Mouse (Mus musculus) ovary, postnatal 10 days (tissue): ENCODE results near the gene Lmo4.

ENCODE experiments used
- DNase-seq: peaks from one replicate; pipeline ENCODE4 v3.0.0; 2022; ENCODE audit warnings: low spot score

Lmo4 gene

DNA sequence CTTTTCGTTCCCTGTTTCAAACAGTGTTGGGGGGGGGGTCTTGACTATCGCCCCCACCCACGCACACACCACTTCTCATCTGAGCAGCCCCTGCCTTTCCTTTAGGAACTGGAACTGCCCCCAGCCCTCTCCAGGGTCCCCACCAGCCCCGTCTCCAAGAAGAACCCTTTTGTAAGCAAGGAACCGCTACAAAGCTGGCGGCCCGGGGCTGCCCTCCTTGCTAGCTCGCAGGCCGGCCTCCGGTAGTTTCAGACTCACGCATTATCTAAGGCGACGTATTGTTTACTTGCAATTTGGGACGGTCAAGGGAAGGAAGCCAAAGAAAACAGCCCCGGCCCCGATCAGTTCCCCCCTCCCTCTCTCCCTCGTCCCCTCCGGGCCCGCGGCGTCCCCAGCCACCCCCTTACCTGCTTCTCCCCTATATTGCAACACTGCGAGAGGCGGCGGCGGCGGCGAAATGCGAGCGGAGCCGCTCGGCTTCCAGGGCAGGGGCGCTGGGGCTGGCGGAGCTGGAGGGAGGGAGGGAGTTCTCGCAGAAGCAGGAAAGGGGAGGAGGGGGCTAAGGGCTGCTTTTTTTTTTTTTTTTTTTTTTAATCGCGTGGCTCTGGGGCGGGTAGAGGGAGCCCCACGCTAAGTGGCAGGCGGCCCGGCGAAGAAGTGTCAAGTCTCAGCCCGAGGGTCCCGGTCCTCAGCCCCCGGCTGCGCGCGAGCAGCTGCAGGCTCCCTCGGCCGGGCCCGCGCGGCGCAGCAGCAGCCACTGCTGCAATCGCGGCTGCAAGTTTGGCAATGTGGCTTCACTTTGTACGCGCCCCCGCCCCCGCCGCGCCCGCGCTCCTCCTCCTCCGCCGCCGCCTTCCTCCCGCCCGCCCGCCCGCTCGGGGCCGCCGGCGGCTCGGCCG lies at the start of gene Lmo4:
Lmo4 (minus strand) TSS at position 808 of the 899 bp plus-strand sequence.
- peak; percentile 73 for DNase-seq

- no peak for DNase-seq
Observed at GRCm38 (mm10) chr3:144254281-144254680, 49.3 kb upstream of the Lmo4 start.

DNA sequence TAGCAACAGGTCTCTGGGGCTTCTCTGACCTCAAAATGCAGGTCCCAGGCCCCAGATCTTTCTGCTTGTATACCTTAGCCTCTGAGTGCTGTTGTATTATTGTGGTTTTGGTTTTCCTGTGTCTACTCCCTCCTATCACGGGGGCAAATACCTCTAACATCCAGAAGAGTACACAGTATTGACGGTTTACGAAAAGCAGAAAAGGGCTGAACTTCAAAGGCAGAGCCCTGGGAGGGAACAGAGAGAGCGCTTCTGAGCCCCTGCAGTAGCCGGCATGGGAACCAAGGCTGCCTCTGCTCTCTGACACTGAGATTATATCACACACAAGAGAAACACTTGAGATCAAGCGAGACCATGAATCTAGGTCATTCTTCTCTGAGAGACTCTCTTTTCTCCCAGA lies 48.0 kb upstream of the Lmo4 start:
- no peak for DNase-seq

DNA sequence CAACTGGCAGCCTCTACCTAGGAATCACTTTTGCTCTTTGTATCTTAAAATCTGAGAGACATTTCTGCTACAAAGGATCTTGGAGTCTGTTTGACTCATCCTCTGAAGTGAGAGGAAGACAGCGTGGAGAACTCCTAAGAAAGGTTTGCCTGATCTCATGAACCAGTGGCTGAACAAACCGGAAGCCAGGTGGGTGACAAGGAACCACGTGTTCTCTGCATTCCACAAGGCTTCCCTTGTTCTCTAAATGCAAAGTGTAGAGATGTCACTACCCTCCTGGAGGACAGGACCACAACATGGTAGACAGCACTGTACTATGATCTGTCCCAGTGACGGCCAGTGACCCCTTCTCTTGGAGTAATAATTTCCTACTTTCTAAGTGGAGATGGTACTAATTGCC lies 47.1 kb upstream of the Lmo4 start:
- no peak for DNase-seq

GRCm38 (mm10) chr3:144242025-144242673 lies 37.1 kb upstream of the Lmo4 start:
- DNase-seq = peak; percentile 24

DNA sequence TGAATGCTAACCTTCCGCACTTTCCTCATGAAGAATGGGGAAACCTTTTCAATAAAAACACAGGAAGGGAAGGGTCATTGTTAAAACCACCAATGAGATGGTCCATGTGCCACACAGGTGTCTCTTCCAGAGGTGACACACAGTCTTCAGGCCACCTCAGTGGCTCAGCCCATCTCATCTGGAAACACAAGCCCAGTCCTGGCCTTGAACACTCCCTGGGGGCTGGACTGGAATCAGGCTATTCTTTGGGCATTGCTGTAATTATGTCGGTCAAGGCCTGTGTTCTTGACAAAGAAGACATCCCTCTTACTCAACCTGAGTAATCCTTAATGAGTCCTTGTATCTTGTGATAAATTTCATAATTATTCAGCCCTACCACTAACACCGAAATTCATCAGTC lies 36.1 kb upstream of the Lmo4 start:
- no peak for DNase-seq

- DNase-seq = no peak
Observed at GRCm38 (mm10) chr3:144238482-144238881, 33.5 kb upstream of the Lmo4 start.

DNA sequence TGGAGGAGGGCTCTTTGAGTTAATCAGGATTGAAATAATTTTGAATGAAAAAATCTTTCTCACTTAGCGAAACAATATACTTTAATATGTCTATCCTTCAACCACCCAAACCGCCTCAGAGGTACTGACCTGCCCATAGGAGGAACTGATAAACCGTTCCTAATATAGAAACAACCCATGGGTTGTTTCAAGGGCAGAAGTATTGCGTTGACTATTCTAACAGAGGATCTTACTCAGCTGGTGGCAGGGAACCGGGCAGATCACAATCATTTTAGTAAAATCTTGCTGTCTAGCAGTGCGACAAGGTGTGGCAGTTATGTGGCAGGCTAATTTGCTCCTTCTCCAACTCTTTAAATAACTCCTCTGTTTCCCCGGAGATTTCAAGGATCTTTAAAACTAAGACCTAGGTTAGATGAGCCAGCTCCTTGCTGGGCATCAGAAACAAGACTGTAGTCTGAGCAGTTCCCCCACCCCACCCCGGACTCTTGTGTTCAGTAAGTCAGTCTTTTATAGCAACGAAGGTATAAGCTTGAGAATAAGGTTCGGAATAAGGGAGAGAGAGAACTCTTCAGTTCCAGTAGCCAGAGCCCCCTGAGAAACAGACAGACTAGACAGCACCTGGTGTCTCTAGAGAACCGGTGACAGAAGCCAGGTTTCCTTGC lies 27.5 kb upstream of the Lmo4 start:
- DNase-seq = no peak

DNA sequence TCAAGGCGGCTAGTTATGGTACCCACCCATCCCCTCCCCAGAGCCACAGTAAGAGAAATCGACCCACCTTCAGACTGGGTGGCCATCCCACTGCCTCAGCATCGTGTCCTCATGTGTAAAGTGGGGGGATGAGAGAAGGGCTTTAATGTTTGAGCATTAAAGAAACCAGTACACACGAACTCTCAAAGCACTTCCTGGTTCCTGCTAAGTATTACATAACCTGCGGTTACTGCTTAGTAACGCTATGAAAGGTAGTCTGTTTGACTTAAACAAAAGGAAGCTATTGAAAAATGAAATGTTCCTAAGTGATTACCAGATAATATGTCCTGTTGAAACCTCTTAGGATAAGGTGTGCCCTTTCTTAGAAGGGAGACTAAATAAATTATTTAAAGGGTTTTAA lies 26.9 kb upstream of the Lmo4 start:
- no peak for DNase-seq

DNA sequence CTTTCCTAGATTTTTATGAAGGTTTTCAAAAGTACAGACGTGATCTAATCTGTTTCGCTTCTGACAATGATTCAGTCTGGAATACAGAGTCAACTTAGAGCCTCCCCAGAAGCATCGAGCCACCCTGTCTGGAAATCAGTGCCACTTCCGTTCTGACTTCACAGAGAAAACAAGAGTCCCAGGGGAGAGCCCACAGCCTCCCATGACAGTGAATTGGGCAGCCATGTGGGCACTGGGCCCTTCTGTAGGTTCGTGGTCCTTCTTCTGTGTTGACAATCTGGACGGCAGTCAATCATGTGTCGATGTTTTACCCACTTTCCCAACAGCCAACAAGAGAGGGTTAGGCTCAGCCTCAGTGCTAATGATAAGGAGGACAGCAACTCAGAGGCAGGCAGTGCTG lies 26.4 kb upstream of the Lmo4 start:
- no peak for DNase-seq

GRCm38 (mm10) chr3:144230016-144230415 lies 25.0 kb upstream of the Lmo4 start:
- no peak for DNase-seq

DNA sequence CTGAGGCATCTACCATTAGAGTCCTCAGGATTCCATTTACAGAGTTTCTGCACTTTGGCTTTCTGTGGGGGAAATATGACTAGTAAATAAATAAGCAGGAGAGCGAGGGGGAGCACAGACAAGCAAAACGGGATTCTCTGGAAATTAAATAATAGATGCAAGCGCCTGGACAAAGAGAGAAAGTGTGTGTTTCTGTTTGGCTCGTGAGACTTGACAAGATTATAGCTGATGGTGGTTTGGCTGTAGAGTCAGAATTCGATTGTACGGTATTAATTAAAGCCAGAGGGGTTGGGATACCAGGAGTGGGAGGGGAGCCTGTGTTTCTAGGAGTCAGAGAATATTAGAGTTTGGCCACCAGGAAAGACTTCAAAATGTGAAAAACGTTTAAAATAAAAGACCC lies 24.3 kb upstream of the Lmo4 start:
- DNase-seq = no peak

- DNase-seq = no peak
Observed at GRCm38 (mm10) chr3:144225456-144226240, 20.6 kb upstream of the Lmo4 start.

DNA sequence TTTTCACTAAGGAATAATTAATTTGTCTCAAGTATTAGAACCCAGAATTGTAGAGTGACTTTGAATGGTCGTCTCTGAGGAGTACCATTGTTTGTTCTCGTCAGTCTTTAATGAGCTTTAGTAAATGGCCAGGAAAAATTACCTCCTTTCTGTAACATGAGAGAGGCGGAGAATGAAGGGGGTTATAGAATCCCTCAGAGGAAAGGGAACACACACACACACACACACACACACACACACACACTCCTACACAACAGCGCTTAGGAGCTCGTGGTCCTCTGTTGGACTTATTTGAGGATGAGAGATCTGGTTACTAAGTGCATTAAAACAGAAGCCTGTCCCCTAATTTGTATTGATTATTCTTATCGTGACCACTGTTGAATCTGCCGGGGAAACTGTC lies 19.6 kb upstream of the Lmo4 start:
- DNase-seq = no peak

GRCm38 (mm10) chr3:144223377-144224105 lies 18.5 kb upstream of the Lmo4 start:
- DNase-seq = no peak

- DNase-seq = no peak
Observed at GRCm38 (mm10) chr3:144222381-144222780, 17.4 kb upstream of the Lmo4 start.

DNA sequence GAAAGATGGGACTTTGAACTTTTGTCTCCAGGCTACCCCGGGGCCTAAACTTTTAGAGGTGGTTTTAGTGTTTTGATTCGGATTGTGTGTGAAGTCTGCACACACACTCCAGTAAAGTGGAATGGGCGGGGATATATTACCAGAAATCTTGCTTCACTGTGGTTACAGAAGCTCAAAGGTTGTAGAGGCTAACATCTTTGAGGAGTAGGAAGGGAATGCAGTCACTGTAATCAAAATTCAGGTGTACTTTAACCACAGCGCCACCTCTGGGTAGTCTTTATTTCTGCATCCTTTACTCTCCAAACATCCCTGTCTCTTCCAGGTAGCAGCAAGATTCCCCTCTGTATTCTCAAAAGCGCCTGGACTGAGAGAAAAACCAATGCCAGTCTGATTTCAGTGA lies 2.5 kb upstream of the Lmo4 start:
- no peak for DNase-seq

DNA sequence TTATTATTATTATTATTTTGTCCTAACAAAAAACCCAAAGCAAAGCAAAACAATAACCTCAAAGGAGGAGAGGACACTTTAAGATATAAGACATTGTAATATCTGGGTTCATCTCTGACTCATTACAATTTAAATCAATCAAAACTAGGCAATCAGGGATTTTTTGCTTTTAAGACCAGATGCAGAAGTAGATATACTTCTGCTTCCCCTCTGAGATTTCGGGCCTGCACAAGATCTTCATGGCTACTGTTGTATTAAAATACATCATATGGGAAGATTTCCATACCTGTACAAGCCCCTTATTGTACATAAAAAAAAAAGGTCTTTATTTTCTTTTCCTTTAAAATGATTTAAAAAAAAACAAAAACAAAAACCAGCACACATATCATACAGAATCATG lies 1.9 kb upstream of the Lmo4 start:
- no peak for DNase-seq

DNA sequence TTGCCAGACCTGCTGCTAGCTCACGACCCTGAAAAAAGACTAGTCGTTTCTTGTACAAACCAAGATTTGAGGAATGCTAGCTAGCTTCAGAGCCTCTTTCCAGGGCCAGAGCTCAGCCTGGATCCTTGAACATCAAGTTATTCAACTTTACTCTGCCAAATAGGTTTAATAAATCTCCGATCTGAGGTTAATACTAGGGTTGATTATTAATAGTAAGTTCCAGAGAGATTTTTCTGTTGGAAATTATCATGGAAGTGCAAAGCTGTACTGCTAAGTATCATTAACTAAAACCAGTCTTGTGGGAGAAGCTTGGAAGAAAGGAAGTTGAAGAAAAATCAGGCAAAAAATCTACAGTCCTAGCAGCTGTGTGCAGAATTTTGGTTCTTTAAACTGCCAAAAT lies 1.2 kb upstream of the Lmo4 start:
- no peak for DNase-seq

GRCm38 (mm10) chr3:144205351-144206153 lies 532 bp upstream of the Lmo4 start:
- peak; percentile 87 for DNase-seq

GRCm38 (mm10) chr3:144203988-144204412 lies 1.0 kb downstream of the Lmo4 start:
- DNase-seq = no peak
